Mouse (Mus musculus) limb, embryonic 10.5 days (tissue): ENCODE measurements around the gene Mdga1. TPM values are rescaled to one million over a fixed set of nuclear protein-coding genes. Genes with fewer than 3 reads are reported as not detected.
A peak's percentile ranks its signal among the peaks of the same experiment; 100 is the strongest.

Experiments
- DNase-seq: peaks from one replicate; pipeline ENCODE4 v3.0.0-alpha.2; 2017; ENCODE audit warnings: low spot score
- H3K27ac ChIP-seq: fragments of 300-500 bp; sonication (generic); 2 replicates; pipeline ENCODE4 v1.5.1; 2016; ENCODE audit warnings: mild to moderate bottlenecking
- H3K27me3 ChIP-seq: fragments of 300-500 bp; sonication (generic); 2 replicates; pipeline ENCODE4 v1.6.1; 2016; ENCODE audit warnings: low read depth, mild to moderate bottlenecking; ENCODE audit not compliant: poor library complexity, severe bottlenecking
- H3K36me3 ChIP-seq: fragments of 300-500 bp; sonication (generic); 2 replicates; pipeline ENCODE4 v1.6.1; 2016; ENCODE audit warnings: mild to moderate bottlenecking, moderate library complexity
- H3K4me1 ChIP-seq: fragments of 300-500 bp; sonication (generic); 2 replicates; pipeline ENCODE4 v1.6.1; 2016
- H3K4me3 ChIP-seq: fragments of 300-500 bp; sonication (generic); 2 replicates; pipeline ENCODE4 v1.5.1; 2016; ENCODE audit warnings: mild to moderate bottlenecking, moderate library complexity
- H3K9me3 ChIP-seq: fragments of 300-500 bp; sonication (generic); replicated peaks from 2 replicates; pipeline ENCODE4 v1.6.1; 2016; ENCODE audit warnings: mild to moderate bottlenecking
- WGBS: fragments of 180-500 bp; shearing (Covaris S2); methylation state at CpG from one replicate; pipeline ENCODE4 v1.1.7; 2016; 5-methylcytosine and 5-hydroxymethylcytosine counted together
- polyA plus RNA-seq: library from polyadenylated mRNA; unstranded; fragments of >200 nt; fragmentation: Nextera tagmentation; extraction: Ambion mirVana; gene quantifications from 2 replicates; pipeline ENCODE4 v1.2.1, GENCODE M21; 2016

Gene Mdga1
- polyA plus RNA-seq, 1 experiment from 2014 or later = 4.0 TPM

- 90% methylated on average over 3 of the region's 3 CpGs for WGBS
- DNase-seq = no peak
- Histone ChIP-seq H3K4me1 (peaks cover 13% of the 10 kb centered on the region), H3K36me3 (no peaks in the 10 kb centered on the region), H3K27me3 (0 out of 2 replicates have a peak, but pooled peaks cover 4% of the 10 kb centered on the region), H3K9me3 (no peaks in the 10 kb centered on the region), H3K4me3 (no peak overlapping the region), H3K27ac (no peak overlapping the region)
These were observed 111.1 kb downstream of the Mdga1 start for GRCm38 (mm10) chr17:29858764-29859163.

GRCm38 (mm10) chr17:29855702-29856580 is 113.9 kb downstream of the Mdga1 start:
- Histone ChIP-seq H3K27me3 (peaks cover 22% of the 10 kb centered on the region), H3K4me3 (no peak overlapping the region), H3K4me1 (peaks cover 23% of the 10 kb centered on the region), H3K9me3 (no peaks in the 10 kb centered on the region), H3K36me3 (no peaks in the 10 kb centered on the region), H3K27ac (0 out of 2 replicates have a peak overlapping the region, but pooled peaks have one; percentile 10)
- WGBS = 72% methylated on average over 18 of the region's 18 CpGs
- DNase-seq = no peak

GRCm38 (mm10) chr17:29854835-29855234 is 115.1 kb downstream of the Mdga1 start:
- H3K4me1 ChIP-seq = peaks cover 24% of the 10 kb centered on the region
- no peaks in the 10 kb centered on the region for H3K9me3 ChIP-seq
- H3K27ac ChIP-seq = no peak overlapping the region
- 94% methylated on average over 4 of the region's 4 CpGs for WGBS
- H3K27me3 ChIP-seq = peaks cover 22% of the 10 kb centered on the region
- H3K36me3 ChIP-seq = no peaks in the 10 kb centered on the region
- no peak for DNase-seq
- H3K4me3 ChIP-seq = no peak overlapping the region

GRCm38 (mm10) chr17:29854388-29854787 is 115.5 kb downstream of the Mdga1 start:
- no peak for DNase-seq
- Histone ChIP-seq H3K4me3 (no peak overlapping the region), H3K27me3 (peaks cover 26% of the 10 kb centered on the region), H3K4me1 (peaks cover 28% of the 10 kb centered on the region), H3K27ac (no peak overlapping the region), H3K9me3 (no peaks in the 10 kb centered on the region), H3K36me3 (no peaks in the 10 kb centered on the region)
- WGBS = 68% methylated on average over 6 of the region's 6 CpGs

- 57% methylated on average over 8 of the region's 8 CpGs for WGBS
These were observed 116.9 kb downstream of the Mdga1 start for GRCm38 (mm10) chr17:29852846-29853486.

GRCm38 (mm10) chr17:29849436-29849797 is 120.5 kb downstream of the Mdga1 start:
- peaks cover 26% of the 10 kb centered on the region for H3K27me3 ChIP-seq

More at GRCm38 (mm10) chr17:29852846-29853486, 116.9 kb downstream of the Mdga1 start:
- Histone ChIP-seq H3K36me3 (no peaks in the 10 kb centered on the region), H3K27me3 (peaks cover 30% of the 10 kb centered on the region), H3K27ac (no peak overlapping the region), H3K4me1 (peaks cover 34% of the 10 kb centered on the region), H3K9me3 (no peaks in the 10 kb centered on the region), H3K4me3 (no peak overlapping the region)
- no peak for DNase-seq

GRCm38 (mm10) chr17:29848793-29849435 is 121.0 kb downstream of the Mdga1 start:
- Histone ChIP-seq H3K36me3 (no peaks in the 10 kb centered on the region), H3K27me3 (peaks cover 26% of the 10 kb centered on the region), H3K9me3 (no peaks in the 10 kb centered on the region), H3K4me1 (peaks cover 24% of the 10 kb centered on the region), H3K27ac (no peak overlapping the region), H3K4me3 (no peak overlapping the region)
- WGBS = 23% methylated on average over 17 of the region's 17 CpGs
- peak; percentile 81 for DNase-seq

More at GRCm38 (mm10) chr17:29849436-29849797, 120.5 kb downstream of the Mdga1 start:
- 84% methylated on average over 13 of the region's 13 CpGs for WGBS
- Histone ChIP-seq H3K27ac (no peak overlapping the region), H3K4me1 (peaks cover 24% of the 10 kb centered on the region), H3K4me3 (no peak overlapping the region), H3K9me3 (no peaks in the 10 kb centered on the region), H3K36me3 (no peaks in the 10 kb centered on the region)
- DNase-seq = no peak

GRCm38 (mm10) chr17:29847291-29847690 is 122.6 kb downstream of the Mdga1 start:
- H3K27me3 ChIP-seq = peaks cover 29% of the 10 kb centered on the region
- H3K27ac ChIP-seq = no peak overlapping the region
- H3K4me3 ChIP-seq = no peak overlapping the region
- 32% methylated on average over 8 of the region's 8 CpGs for WGBS
- H3K36me3 ChIP-seq = no peaks in the 10 kb centered on the region
- DNase-seq = no peak
- H3K9me3 ChIP-seq = no peaks in the 10 kb centered on the region
- H3K4me1 ChIP-seq = peaks cover 22% of the 10 kb centered on the region

GRCm38 (mm10) chr17:29846284-29846683 is 123.6 kb downstream of the Mdga1 start:
- Histone ChIP-seq H3K4me1 (peaks cover 30% of the 10 kb centered on the region), H3K36me3 (no peaks in the 10 kb centered on the region), H3K27me3 (peaks cover 25% of the 10 kb centered on the region), H3K4me3 (no peak overlapping the region), H3K9me3 (no peaks in the 10 kb centered on the region), H3K27ac (no peak overlapping the region)
- no peak for DNase-seq
- 56% methylated on average over 15 of the region's 15 CpGs for WGBS

- WGBS = 88% methylated on average over 6 of the region's 6 CpGs
- no peak overlapping the region for H3K27ac ChIP-seq
- H3K9me3 ChIP-seq = no peaks in the 10 kb centered on the region
- no peaks in the 10 kb centered on the region for H3K36me3 ChIP-seq
- no peak overlapping the region for H3K4me3 ChIP-seq
- peaks cover 33% of the 10 kb centered on the region for H3K27me3 ChIP-seq
- peaks cover 32% of the 10 kb centered on the region for H3K4me1 ChIP-seq
- DNase-seq = no peak
These were observed 124.9 kb downstream of the Mdga1 start for GRCm38 (mm10) chr17:29844949-29845348.

GRCm38 (mm10) chr17:29843419-29844162 is 126.3 kb downstream of the Mdga1 start:
- no peak for DNase-seq
- Histone ChIP-seq H3K4me3 (no peak overlapping the region), H3K27ac (no peak overlapping the region), H3K36me3 (no peaks in the 10 kb centered on the region), H3K27me3 (peaks cover 25% of the 10 kb centered on the region), H3K4me1 (peaks cover 34% of the 10 kb centered on the region), H3K9me3 (no peaks in the 10 kb centered on the region)
- 93% methylated on average over 7 of the region's 7 CpGs for WGBS
